Mouse (Mus musculus) adrenal gland, postnatal 10 days (tissue): Measurements from ENCODE around the gene Megf8. TPM values are rescaled to one million over a fixed set of nuclear protein-coding genes. Genes with fewer than 3 reads are reported as not detected.
A peak's percentile ranks its signal among the peaks of the same experiment; 100 is the strongest.

ENCODE experiments used
- DNase-seq: peaks from one replicate; pipeline ENCODE4 v3.0.0; 2021; ENCODE audit warnings: mixed read lengths
- total RNA-seq, 2 experiments: library from RNA; stranded (reverse); gene quantifications; 2 replicates each; pipeline ENCODE4 v1.2.3; 2021

Megf8 gene
- total RNA-seq, 2 experiments from 2014 or later = 31.1 to 41.0 TPM

DNA sequence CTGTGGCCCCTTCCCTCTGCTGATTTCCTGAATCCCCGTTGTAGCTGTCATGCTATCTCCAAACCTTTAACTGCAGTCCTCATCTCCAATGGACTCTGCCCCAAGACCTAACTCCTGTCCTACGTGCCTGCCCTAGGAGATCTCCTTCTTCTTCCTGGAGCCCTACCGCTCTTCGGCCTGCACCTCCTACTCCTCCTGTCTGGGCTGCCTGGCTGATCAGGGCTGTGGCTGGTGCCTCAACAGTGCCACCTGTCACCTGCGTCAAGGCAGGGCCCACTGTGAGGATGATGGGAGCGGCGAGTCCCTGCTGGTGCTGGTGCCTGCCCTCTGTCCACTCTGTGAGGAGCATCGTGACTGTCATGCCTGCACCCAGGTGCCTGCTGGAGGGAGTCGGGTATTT, 22.4 kb downstream of the Megf8 start:
- no peak for DNase-seq

DNA sequence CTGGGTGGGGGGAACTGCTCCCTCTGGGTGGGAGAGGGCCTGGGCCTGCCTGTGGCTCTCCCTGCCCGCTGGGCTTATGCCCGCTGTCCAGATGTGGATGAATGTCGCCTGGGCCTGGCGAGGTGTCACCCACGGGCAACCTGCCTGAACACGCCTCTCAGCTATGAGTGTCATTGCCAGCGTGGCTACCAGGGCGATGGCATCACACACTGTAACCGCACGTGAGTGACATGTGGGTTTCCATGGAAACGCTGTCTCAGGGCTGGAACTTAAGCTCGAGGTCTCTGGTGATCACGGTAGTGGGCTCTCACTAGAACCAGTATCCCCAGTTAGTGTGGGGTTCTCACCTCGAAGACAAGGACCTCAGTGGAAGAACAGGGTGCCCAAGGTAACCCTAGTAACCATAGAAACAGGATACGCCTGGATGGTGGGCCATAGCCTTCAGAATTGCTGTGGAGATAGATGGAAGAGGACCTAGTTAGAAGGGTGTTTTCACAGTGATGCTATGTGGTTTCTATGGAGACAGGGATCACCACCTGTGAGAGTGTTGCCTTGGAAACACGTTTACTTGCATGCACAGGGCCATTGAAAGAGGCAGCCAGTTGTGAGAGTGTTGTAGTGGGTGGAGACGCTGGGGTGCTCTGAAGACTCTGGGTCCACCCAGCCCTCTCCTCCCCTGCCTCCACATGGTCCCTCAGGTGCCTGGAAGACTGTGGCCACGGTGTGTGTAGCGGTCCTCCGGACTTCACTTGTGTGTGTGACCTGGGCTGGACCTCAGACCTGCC, 24.2 kb downstream of the Megf8 start:
- DNase-seq = no peak

DNA sequence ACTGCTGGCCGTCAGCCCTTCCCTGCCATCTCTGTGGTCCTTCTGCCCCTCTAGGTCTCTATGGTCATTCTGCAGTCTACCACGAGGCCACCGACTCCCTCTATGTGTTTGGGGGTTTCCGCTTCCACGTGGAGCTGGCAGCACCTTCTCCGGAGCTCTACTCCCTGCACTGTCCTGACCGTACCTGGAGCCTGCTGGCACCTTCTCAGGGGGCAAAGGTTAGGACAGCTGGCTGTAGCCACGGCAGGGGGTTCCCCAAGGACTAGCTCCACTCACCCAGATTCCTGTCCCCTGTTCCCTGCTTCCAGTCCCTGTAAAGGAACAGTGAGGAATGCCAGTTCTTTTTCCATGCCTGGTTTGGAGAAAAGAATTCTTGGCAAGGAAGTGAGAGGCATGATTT, 31.9 kb downstream of the Megf8 start:
- DNase-seq = no peak

DNA sequence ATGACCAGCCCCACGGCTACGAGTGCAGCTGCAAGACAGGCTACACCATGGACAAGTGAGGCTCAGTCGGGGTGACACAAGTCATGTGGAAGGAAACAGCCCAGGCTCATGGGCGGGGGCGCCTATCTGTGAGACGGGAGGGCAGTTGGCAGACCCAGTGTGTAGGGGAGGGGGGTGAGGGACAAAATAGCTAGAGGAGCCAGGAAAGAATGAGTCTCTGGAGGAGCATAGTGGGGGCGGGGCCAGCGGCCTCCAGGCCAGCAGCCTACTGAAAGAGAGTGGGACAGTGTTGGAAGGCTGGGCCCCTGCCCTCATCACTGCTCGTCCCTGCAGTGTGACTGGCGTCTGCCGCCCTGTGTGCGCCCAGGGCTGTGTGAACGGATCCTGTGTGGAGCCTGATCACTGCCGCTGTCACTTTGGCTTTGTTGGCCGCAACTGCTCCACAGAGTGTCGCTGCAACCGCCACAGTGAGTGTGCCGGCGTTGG, 41.8 kb downstream of the Megf8 start:
- DNase-seq = peak; percentile 49

DNA sequence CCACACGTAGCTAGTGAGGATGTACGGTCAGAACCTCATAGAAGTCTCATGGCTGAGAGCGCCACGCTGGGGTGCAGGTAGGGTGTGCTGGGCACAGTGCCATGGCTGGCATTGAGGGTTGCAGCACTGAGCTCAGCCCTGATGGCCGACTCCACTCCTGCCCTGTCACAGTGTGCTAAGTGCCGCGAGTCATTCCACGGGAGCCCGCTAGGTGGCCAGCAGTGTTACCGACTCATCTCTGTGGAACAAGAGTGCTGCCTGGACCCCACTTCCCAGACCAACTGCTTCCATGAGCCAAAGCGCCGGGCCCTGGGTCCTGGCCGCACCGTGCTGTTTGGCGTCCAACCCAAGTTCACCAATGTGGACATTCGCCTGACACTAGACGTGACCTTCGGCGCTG, 46.2 kb downstream of the Megf8 start:
- peak; percentile 69 for DNase-seq

DNA sequence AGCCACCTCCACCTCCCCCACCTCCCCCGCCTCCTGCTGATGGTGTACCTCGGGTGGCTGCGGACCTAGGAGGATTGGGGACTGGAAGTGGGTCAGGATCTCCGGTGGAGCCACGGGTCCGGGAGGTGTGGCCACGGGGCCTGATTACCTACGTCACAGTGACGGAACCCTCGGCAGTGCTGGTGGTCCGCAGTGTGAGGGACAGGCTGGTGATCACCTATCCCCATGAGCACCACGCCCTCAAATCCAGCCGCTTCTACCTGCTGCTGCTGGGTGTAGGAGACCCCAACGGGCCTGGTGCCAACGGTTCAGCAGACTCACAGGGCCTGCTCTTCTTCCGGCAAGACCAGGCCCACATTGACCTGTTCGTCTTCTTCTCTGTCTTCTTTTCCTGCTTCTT, 46.7 kb downstream of the Megf8 start:
- DNase-seq = no peak

DNA sequence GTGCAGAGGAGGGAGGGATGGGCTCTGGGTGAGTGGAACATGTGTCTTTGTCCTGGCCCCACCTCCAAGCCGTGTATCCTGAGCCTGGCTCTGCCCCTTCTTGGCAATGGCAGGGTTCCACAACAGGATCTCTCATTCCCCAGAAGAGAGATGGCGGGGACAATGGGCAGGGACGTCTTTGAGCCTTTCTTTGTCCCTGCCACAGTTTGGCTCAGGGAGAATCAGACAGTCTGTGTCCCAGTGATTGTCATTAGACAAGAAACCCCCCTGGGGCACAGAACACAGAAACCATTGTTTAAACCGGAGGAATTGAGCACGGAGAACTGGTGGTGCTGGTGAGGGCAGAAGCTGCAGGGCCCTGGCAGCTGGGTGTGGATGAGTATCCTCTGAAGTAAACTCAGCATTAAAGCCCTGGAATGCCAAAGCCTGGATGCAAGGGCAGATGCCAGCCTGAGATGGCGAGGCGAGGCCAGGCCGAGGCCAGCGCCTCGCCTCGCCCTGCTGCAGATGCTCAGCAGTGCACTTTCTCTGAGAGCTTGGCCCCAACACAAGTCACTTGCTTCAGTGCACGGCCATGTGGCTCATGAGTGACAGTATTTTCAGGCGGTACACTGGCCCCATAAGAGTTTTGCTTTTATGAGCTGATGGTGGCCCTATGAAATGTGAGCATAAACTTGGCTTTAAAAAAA, 49.1 kb downstream of the Megf8 start:
- no peak for DNase-seq

DNA sequence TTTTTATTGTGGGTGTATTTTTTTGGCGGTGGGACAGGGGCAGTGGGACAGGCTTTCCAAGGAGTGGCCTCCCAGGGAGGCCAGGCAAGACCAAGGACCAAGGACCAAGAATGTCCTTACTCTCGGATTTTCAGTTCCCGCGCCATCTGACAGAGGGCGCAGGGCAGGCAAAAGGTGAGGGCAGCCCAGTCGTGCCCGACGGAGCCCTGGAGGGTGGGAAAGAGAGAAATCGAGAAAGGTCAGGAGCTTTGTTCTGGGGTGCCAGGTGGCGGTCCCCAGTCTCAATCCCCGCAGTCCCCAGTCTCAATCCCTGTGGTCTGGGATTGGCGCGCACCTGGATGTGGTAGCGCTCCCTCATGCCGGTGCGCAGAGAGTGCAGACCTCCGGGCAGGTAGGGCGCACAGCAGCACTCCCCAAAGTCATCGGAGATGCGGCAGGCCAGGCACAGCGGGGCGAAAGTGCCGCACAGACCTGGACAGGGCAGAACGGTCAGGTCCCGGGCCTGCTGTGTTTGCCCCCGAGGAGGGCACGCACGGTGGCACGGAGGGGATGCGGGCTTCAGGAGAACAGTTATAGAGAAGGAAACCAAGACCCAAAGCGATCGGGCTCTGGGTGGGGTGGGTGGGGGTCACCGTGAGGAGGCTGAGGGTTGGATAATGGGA, 50.8 kb downstream of the Megf8 start:
- peak; percentile 62 for DNase-seq

DNA sequence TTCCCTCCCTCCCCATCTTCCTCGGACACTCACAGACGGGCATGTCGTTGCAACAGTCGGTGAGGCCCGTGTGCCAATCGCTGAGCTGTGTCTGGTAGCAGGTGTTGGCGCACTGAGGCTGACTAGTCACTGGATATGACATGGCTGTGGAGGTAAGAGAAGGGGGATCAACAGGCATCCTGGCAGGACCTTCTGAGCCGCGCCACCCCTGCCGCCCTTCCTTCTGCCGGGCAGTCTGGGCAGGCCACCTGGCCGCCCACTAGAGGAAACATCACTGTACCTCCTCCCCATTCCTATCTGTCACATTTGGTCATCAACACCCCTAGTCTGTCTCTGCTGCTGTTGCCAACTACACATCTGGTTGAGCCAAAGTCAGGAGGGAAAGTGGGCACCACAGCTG, 51.4 kb downstream of the Megf8 start:
- no peak for DNase-seq

DNA sequence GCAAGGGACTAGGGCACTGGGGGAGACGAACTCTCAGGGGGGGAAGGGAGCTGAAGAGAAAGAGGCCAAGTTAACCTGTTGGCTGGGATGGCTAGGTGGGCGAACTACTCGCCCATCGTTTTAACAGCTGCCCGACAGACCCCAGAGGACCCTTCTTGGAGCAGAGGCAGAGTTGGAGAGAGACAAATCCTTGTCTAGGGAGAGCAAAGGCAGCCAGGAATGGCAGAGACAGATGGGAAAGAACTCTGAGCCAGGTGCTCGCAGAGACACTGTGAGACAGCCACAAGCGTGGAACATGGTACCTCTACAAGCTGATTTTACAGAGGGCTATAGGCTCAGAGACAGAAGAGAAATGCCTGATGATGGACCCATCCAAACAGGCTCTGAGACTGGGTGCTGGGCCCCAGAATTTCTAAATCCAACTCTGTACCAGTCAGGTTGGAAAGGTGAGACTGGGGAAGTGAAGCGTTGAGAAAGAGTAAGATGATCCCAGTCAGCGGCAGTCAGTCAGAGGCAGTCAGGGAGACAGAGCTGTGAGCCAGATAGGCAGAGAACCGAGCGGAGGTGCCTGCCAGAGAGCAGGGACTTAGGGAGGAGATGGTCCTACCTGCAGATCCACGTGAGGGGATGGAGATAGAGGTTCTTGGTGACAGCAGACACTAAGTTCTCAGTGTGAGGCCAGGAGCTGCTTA, 52.2 kb downstream of the Megf8 start, which contains the start of gene Cnfn:
Gene Cnfn, minus strand, starts transcription at position 667 of the 692 bp plus-strand sequence.
- DNase-seq = no peak

DNA sequence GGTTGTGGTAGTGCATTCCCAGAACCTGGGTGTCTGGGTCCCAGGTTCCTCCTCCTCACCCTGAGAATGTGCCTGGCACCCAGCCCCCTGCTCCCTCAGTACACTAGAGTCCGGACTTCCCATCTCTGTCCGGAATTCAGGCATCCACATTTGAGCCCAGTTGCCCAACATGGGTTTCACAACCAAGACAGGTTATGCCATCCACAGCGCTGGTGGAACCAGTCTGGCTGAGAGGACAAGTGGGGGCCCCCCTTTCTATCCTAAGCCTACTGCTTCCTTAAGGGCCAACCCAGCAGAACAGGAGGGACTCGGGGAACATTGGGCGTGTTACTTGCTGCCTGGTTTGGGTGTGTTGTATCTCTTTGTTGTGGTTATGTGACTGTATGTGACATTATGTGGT, 55.5 kb downstream of the Megf8 start:
- peak; percentile 28 for DNase-seq

DNA sequence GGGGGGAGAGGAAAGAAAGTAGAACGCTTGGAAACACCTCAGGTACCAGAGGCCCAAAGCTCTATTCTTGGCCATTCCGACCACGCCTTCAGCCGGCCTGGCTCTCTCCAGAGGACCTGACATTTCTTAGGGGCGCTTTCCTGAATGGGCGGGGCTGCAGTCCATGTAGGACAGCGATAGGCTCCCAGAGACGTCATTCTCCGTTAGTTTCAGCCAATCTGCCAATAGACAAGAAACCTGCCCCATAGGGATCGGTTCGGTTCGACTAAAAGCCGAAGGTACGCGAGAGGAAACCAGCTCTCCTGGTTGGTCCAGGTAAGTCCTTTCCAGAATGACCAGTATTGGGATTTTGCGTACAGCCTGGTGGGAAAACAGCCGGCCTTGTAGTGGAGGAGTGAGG, 59.6 kb downstream of the Megf8 start:
- DNase-seq = peak; percentile 92

DNA sequence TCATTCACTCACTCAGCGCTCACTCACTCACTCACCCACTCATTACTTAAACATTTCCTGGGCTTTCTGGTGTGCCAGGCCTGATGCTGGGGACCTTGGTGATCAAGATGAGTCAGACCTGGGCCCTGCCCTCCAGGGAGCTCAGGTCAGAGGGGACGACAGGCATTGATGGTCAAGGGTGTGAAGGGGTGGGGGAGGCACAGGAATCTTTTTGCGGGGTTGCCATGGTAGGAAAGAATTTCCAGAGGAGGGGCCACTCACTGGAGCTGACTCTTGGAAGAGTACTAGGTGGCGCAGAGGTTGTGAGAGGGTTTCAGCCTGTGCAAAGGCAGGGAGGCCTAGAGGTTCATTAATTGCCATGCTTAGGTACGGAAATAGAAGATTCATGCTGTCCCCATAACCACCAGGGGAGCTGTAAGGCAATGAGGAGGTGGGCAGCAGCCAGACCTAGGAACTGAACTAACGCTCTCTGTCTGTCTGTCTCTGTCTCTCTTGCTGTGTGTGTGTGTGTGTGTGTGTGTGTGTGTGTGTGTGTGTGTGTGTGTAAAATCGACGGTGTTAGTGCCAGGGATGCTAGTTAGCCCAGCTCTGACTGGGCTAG, 60.2 kb downstream of the Megf8 start:
- peak; percentile 65 for DNase-seq

DNA sequence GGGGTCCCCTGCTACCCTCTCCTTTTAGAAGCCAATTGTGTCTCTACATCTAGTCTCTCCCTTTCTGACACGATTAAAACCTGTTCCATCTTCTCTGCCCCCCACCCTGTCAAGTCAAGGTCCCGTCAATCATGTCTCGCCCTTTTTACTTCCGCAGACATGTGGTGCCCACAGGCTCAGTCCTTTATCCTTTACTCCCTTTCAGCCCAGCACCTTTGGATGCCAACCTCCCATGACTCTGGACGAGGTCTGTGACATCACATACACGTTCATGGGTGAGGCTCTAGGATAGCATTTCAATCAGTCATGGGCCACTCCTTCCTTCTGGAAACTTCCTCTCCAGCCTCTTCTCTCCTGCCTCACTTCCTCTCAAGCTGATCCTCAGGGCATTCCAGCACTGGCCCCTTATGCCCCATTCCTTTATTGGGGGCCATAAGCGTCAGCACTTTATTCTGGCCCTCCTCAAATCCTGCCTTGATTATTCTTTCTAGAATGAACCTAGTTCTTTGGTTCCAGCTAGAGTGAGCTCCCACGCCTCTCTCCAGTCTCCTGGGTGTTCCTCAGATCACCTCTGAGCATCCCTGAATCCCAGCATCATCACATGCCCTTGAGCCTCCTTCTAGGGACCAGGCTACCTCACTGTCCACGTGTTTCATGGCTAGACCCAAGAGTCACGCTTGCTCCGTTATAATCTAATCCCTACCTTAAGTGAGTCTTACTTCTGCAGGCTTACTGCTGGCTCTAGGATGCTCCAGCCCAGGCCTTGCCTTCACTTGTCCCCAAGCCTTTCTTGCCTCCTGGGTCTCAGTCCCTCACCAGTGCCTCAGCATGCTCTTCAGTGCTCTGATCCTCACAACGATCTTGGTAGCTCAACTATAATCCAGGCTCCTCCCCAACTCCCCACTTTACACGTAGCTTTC, 61.5 kb downstream of the Megf8 start:
- peak; percentile 55 for DNase-seq

DNA sequence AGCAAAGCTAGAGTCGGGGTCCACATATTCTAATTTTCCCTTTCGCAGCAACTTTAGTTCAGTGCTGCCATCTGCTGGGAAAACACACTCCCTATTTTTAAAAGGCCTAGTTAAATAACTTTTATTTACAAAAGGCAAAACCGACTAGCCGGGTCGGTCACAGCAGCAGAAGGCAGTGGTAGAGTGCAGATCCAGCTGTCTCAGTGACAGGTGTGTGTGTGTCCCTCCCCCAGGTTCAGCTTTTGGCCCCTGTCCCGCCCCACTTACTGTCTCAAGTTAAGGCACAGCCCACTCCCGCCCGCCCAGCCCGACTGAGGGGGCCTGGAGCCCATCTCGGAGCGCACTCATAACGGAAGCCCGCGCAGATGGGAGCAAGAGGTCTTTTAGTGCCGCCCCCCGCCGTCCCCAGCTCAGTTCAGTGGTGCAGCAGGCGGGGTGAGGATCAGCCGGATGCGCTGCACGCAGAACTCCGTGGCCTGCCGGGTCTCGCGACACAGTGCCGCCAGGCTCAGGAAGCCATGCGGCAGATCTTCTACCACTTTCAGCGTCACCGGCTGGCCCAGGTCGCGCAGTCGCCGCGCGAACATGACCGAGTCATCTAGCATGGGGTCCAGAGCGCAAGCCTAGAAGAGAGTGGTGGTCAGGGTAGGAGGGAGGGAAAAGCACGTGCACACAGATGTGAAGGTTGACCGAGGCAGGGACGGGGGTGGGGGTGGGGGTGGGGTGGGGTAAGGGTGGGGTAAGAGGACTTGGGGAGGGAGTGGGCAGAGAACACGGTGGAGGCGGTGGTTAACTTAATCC, 62.8 kb downstream of the Megf8 start:
- peak; percentile 64 for DNase-seq

DNA sequence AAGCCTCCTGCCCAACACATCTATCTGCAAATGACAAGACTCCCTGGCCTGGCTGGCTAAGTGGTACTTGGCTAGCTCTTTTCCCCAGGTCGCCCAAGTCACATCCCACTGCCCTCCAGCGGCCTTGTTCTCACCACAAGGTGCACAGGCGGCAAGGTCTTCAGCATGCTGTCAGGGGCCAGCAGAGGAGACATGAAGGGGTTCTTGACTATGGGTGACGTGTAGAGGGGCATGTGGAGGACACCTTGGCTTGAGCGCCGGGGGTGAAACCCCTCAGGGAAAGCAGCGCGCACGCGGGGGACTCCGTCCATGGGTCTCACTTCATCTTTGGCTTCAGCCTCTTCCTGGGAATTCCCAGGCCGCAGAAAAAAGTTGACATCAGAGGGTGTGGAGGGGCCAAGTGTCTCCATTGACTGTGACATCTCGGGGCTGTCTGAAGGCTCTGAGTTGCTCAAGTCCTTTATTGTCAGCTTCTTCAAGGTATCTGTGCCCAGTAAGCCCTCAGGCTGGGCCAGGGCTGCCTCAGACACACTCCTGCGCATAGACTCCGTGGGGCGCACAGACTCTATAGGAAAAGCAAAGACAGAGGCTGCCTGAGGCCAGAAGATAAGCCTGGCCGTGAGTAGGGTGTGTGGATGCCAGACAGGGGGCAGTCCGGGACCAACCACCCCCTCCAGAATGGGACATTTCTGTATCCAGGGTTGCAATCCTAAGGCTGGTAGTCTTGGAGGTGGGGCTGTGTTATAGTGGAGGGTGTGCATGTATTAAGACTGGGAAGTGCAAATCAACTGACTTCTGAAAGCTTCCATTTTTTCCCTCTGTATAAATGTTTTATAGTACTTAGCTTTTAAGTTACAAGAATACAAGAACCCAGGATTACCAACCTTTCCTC, 63.7 kb downstream of the Megf8 start:
- DNase-seq = peak; percentile 37

DNA sequence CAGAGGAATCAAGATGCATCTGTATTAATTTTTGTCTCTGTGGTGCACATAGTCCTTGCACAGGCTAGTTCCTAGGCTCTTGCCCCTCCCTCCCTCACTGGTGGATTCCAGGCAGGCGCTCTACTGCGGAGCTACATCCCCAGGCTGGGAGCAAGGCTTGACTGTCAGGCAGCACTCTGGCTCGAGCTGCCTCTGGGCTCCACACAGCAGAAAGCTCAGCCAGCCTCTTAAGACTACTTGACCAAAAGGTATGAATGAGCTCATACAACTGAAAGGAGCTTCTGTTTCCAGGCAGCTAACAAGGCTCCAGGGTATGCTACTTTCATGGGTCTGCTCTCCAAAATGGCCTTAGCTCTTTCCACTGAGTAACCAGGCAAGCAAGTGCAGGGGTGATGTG, 64.3 kb downstream of the Megf8 start:
- DNase-seq = no peak

DNA sequence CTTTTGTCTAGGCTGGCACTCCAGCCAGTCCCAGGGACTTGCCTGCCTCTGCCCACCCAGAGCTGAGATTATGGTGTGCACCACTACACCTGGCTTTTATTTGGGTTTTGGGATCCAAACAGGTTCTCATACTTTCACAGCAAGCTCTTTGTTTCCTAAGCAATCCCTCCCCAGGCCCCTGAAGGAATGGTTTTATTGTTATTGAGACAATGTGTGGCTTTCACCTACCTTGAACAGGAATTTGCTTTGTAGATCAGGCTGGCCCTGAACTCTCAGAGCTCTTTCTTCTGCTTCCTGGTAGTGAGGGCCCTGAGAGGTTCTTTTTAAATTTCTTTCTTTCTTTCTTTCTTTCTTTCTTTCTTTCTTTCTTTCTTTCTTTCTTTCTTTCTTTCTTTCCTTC, 65.6 kb downstream of the Megf8 start:
- no peak for DNase-seq

DNA sequence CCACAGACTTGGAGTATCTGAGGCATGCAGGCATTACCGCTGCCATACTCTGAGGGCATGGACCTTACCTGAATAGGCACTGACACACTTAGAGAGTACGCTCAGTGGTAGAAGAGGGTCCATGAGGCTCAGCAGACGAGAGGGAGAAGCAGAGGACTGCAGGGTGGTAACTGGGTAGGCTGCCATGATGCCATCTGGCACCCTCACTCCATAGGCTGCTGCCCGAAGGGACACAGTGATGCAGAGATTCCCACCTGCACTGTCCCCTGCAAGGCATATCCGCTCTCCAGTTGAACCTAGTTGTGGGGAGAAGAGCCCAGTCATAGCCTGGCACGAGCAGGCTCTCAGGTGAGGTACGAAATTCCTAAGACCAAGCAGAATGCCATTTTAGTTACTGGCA, 66.4 kb downstream of the Megf8 start:
- DNase-seq = no peak
